Mouse (Mus musculus) G1E (cell line): ENCODE measurements around the gene Gm28038. TPM values are rescaled to one million over a fixed set of nuclear protein-coding genes. Genes with fewer than 3 reads are reported as not detected.

Source experiments
- ATAC-seq: 2 replicates; pipeline ENCODE4 v1.8.0; 2016; ENCODE audit warnings: mild to moderate bottlenecking; ENCODE audit not compliant: insufficient number of reproducible peaks, poor library complexity, low FRiP score, severe bottlenecking; ENCODE audit errors: extremely low read depth
- DNase-seq: peaks from one replicate; pipeline ENCODE4 v3.0.0; 2012; ENCODE audit warnings: low spot score
- H3K27me3 ChIP-seq: 2 replicates; pipeline ENCODE4 v1.6.1; 2012; ENCODE audit warnings: mild to moderate bottlenecking, low read length, inconsistent platforms; ENCODE audit not compliant: insufficient read depth
- H3K36me3 ChIP-seq: replicated peaks from 2 replicates; pipeline ENCODE3; 2012; ENCODE audit warnings: mild to moderate bottlenecking, inconsistent platforms
- H3K4me1 ChIP-seq: 2 replicates; pipeline ENCODE4 v1.6.1; 2012; ENCODE audit warnings: low read depth, low read length, inconsistent platforms, mixed read lengths; ENCODE audit not compliant: insufficient read depth
- H3K4me3 ChIP-seq: 2 replicates; pipeline ENCODE4 v1.5.1; 2012; ENCODE audit warnings: low read depth, mild to moderate bottlenecking, inconsistent platforms, low read length, moderate library complexity, mixed read lengths
- H3K9me3 ChIP-seq: replicated peaks from 2 replicates; pipeline ENCODE4 v1.6.1; 2012; ENCODE audit warnings: inconsistent platforms
- CTCF ChIP-seq: IDR thresholded peaks from 2 replicates; pipeline ENCODE4 v1.5.1; 2012; ENCODE audit warnings: low read depth, low read length, inconsistent platforms, mixed read lengths
- GATA1 ChIP-seq: IDR thresholded peaks from 2 replicates; pipeline ENCODE4 v1.6.1; 2012; ENCODE audit warnings: borderline replicate concordance, low read length, inconsistent platforms, mixed read lengths
- GATA2 ChIP-seq: IDR thresholded peaks from 2 replicates; pipeline ENCODE4 v1.6.1; 2012; ENCODE audit warnings: low read depth, low read length, inconsistent platforms, borderline replicate concordance
- POLR2AphosphoS5 ChIP-seq: IDR thresholded peaks from 2 replicates; pipeline ENCODE4 v1.6.1; 2012; ENCODE audit warnings: low read depth, low read length, inconsistent platforms; ENCODE audit not compliant: insufficient replicate concordance
- TAL1 ChIP-seq: conservative IDR thresholded peaks from 2 replicates; pipeline ENCODE4 v1.6.1; 2012; ENCODE audit warnings: low read depth, low read length, inconsistent platforms, mixed read lengths
- polyA plus RNA-seq: library from polyadenylated mRNA; stranded (reverse); fragments of >175 nt; gene quantifications from 2 replicates; pipeline ENCODE4 v1.2.3, GENCODE M21; 2012
- total RNA-seq, 2 experiments: library from RNA; stranded (forward) in 1 of 2; stranded (reverse) in 1 of 2; fragments of 200-1000 nt in 1 of 2; fragments of >200 nt in 1 of 2; fragmentation: Nextera tagmentation in 1 of 2; gene quantifications; 2 replicates each; pipeline ENCODE4 v1.2.3; 2014 to 2017

Gm28038 gene
- total and polyA plus RNA-seq, 3 experiments = not detected

GRCm38 (mm10) chr2:30238906-30239465, 41.9 kb upstream of the Gm28038 start:
- H3K36me3 ChIP-seq = peaks cover 51% of the 10 kb centered on the region
- no peaks in the 10 kb centered on the region for H3K9me3 ChIP-seq
- H3K27me3 ChIP-seq = no peaks in the 10 kb centered on the region
- no peak for TF ChIP-seq TAL1
- no peak for TF ChIP-seq POLR2AphosphoS5
- TF ChIP-seq GATA2 = no peak
- TF ChIP-seq GATA1 = no peak
- TF ChIP-seq CTCF = no peak
- DNase-seq (no peak), ATAC-seq (no peak)
- peak overlapping the region; percentile 90; the same call in 1 of the 2 replicates for H3K4me3 ChIP-seq
- peaks cover 39% of the 10 kb centered on the region for H3K4me1 ChIP-seq

- no peaks in the 10 kb centered on the region for H3K27me3 ChIP-seq
- peak overlapping the region; percentile 6; the same call in 1 of the 2 replicates for H3K4me3 ChIP-seq
- ATAC-seq (no peak), DNase-seq (no peak)
- peaks cover 59% of the 10 kb centered on the region for H3K36me3 ChIP-seq
- no peaks in the 10 kb centered on the region for H3K9me3 ChIP-seq
- H3K4me1 ChIP-seq = peaks cover 42% of the 10 kb centered on the region
- TF ChIP-seq POLR2AphosphoS5 = no peak
- no peak for TF ChIP-seq GATA2
- TF ChIP-seq TAL1 = 0 out of 2 replicates have a peak, but pooled peaks have one; percentile 14
- TF ChIP-seq CTCF = no peak
Observed at GRCm38 (mm10) chr2:30239777-30240176, 41.1 kb upstream of the Gm28038 start.

- no peaks in the 10 kb centered on the region for H3K9me3 ChIP-seq
- TF ChIP-seq GATA1 (no peak), POLR2AphosphoS5 (no peak)
- peaks cover 63% of the 10 kb centered on the region for H3K36me3 ChIP-seq
- no peaks in the 10 kb centered on the region for H3K27me3 ChIP-seq
- H3K4me3 ChIP-seq = peak within 1 kb of the TSS; percentile 6; the same call in 1 of the 2 replicates
- ATAC-seq = no peak
- peaks cover 45% of the 10 kb centered on the region for H3K4me1 ChIP-seq
- DNase-seq = no peak
Observed at GRCm38 (mm10) chr2:30240267-30240666, 40.6 kb upstream of the Gm28038 start, which contains the start of gene Gm28035. Gene Gm28035, plus strand, starts transcription at chr2:30240567.

- H3K4me1 ChIP-seq = peaks cover 40% of the 10 kb centered on the region
- TF ChIP-seq CTCF (no peak), TAL1 (no peak), GATA1 (no peak), POLR2AphosphoS5 (no peak), GATA2 (no peak)
- no peaks in the 10 kb centered on the region for H3K27me3 ChIP-seq
- DNase-seq = no peak
- no peaks in the 10 kb centered on the region for H3K9me3 ChIP-seq
- no peak for ATAC-seq
- no peak overlapping the region for H3K4me3 ChIP-seq
- peaks cover 83% of the 10 kb centered on the region for H3K36me3 ChIP-seq
Observed at GRCm38 (mm10) chr2:30242509-30242908, 38.3 kb upstream of the Gm28038 start.

- TF ChIP-seq POLR2AphosphoS5 (no peak), CTCF (no peak), GATA1 (no peak), TAL1 (no peak), GATA2 (no peak)
- Histone ChIP-seq H3K36me3 (peaks cover 92% of the 10 kb centered on the region), H3K4me1 (peaks cover 39% of the 10 kb centered on the region), H3K9me3 (no peaks in the 10 kb centered on the region), H3K27me3 (no peaks in the 10 kb centered on the region), H3K4me3 (no peak overlapping the region)
- DNase-seq = no peak
- ATAC-seq = no peak
Observed at GRCm38 (mm10) chr2:30243391-30243790, 37.5 kb upstream of the Gm28038 start.

GRCm38 (mm10) chr2:30244595-30245178, 36.2 kb upstream of the Gm28038 start:
- TF ChIP-seq GATA2 (no peak), POLR2AphosphoS5 (no peak), TAL1 (no peak), CTCF (no peak), GATA1 (no peak)
- no peaks in the 10 kb centered on the region for H3K9me3 ChIP-seq
- DNase-seq (no peak), ATAC-seq (no peak)
- peaks cover 28% of the 10 kb centered on the region for H3K4me1 ChIP-seq
- no peak overlapping the region for H3K4me3 ChIP-seq
- peaks cover 96% of the 10 kb centered on the region for H3K36me3 ChIP-seq
- no peaks in the 10 kb centered on the region for H3K27me3 ChIP-seq
